Mouse (Mus musculus): ENCODE results near the gene Rpl38. TPM values are rescaled to one million over a fixed set of nuclear protein-coding genes. Genes with fewer than 3 reads are reported as not detected.
A peak's percentile ranks its signal among the peaks of the same experiment; 100 is the strongest.

The Rpl38 gene
- total RNA-seq, 2 experiments from 2014 or later = 952 to 1,003 TPM

DNA sequence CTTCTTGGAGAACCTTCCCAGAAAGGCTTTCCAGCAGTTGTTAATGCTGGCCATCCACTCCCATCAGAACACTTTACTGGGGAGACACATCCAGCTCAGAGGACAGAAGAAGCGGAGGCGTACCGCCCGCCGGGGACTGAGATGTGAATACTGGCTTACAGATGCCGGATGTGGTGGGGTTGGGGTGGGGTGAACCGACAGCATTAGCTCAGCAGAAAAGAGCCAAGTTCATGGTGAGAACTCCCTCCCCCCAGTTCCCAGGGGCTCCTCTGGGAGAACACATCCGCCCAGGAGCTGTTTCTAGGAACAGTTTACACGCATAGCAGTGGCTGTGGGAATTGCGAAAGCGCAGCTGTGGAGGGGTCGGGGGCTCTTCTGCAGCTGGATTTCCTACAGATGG, 31.2 kb downstream of the Rpl38 start:
- DNase-seq (ENCODE audit: low spot score in 2 of 2) = peak in 1 of 2 experiments; percentile 32

DNA sequence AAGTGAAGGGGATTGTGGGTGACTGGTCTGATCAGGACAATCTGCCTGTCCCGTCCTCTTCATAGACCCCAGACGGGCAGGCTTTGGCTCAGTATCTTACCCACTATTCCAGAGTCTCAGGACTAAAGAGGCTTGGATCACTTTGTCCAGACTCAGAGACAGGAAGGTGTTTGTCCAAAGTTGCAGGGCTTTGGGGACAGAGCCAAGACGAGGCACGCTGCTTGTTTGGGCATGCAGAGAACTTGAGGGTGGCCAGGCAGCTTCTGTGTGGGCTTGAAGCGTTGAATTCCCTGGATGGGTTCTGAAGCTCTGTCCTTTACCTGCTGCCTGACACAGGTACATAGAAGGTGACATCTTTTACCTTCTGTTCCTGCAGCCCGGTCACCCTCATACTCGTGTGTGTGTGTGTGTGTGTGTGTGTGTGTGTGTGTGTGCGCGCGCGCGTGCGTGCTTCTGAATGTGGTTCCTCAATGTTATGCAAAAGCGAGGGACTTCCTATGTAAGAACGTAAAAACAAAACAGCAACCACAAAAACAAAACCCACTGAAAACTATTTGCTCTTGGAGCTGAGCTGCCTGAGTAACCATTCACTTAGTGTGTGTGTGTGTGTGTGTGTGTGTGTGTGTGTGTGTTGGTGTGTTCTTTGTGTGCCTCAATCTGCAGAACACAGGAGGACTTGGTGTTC, 34.1 kb downstream of the Rpl38 start:
- no peak for DNase-seq (ENCODE audit: low spot score in 2 of 2)

DNA sequence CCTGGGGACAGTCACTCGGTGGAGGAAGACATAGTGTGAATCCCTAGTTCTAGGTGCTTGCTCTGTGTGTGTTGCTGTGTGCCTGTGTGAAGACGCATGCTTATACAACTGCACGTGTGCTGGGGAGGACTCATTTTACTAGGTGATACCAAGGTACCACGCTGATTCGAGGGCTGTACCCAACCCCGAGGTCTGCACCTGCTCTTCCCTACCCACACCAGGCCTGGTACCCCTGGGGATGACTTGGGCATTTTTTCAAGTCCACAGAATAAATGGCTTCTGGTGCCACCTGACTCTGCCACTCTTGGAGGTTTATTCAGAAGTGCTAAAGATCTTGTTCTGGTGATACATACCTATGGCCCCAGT, 34.7 kb downstream of the Rpl38 start:
- DNase-seq (ENCODE audit: low spot score in 2 of 2) = no peak

DNA sequence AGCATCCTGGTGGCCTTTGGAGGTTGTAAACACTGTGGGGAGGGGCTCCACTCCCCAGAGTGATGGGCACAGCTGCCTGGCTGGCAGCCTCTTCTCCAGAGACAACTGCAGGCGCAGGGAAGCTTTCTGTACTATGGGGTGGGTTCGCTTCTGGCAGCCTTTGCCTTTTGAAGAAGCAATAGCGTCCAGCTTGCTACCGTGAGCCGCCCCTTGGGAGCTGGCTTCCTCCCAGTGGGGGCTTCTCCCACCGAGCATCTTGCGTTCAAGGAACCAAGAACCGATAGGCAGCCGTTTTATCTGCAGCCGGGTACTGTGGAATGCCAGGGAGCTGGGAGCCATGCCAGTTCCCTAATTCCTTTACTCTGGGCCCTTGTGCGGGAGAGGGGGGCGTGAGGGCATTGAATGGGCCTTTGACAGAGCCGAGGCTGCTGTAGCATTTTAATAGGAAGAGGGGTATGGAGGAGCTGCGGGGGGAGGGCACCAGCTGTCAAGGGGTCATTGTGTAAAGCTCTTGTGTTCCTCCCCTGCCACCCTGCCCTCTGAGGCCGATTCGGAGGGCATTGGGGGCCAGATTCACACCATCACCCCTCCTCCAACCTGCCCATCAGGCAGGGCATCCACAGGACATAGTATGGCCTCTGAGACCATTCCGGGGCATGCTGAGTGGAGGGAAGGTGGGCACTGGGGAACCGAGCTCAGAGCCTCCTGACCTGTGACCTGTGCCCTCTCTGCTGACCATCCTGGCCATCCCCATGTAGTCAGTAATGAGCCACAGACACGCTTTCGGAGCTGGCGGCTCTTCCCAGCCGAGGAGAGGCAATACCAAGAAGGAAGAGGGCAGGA, 36.0 kb downstream of the Rpl38 start:
- DNase-seq (ENCODE audit: low spot score in 2 of 2) = peak; percentile 51 to 55

DNA sequence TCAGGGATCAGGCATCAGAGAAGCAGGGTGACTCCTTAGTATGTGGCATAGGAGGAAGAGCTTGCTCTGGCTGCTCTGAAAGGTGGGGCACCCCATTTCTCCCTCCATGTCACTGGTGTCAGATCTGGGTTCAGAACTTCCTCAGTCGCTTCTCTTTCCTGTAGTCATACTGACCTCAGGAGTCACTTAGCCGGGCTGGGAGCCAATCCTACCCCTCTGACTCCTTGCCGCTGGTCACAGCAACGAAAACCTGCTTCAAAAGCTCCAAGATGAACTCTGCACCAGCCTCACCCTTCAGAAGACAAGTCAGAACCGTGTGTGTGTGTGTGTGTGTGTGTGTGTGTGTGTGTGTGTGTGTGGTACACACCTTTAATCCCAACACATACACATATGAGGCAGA, 38.0 kb downstream of the Rpl38 start:
- no peak for DNase-seq (ENCODE audit: low spot score in 2 of 2)

DNA sequence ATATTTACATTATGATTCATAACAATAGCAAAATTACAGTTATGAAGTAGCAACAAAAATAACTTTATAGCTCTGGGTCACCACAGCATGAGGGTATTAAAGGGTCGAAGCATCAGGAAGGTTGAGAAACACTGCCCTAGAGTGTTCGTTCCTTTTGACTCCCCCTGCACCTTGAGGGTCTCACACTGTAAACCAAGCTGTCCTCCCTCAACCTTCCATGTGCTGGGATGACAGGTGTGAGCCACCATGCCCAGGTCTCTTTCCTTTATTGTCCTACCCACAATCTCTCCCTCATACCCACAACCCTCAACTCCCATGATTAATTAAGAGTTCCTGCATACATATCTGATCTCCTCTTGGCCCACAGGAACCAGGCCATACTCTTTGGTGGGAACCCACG, 43.1 kb downstream of the Rpl38 start:
- DNase-seq (ENCODE audit: low spot score in 2 of 2) = no peak

DNA sequence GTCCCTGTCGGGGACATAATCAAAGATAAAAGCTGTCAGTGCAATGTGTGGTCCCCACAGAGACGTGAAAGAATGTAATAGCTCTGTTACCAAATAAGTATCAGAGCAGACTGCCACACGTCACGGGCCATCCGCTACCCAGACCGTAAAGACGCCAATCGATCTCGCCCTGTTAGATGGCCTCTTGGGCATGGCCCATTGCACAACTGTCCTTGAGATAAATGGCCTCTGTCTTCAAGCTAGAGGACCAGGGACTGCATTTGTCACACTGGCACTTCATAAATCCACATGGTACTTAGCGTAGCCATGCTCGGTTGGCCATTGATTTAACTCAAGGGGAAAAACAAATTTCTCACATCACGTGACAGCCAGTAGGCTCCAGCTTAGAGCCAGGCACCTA, 43.5 kb downstream of the Rpl38 start:
- no peak for DNase-seq (ENCODE audit: low spot score in 2 of 2)

DNA sequence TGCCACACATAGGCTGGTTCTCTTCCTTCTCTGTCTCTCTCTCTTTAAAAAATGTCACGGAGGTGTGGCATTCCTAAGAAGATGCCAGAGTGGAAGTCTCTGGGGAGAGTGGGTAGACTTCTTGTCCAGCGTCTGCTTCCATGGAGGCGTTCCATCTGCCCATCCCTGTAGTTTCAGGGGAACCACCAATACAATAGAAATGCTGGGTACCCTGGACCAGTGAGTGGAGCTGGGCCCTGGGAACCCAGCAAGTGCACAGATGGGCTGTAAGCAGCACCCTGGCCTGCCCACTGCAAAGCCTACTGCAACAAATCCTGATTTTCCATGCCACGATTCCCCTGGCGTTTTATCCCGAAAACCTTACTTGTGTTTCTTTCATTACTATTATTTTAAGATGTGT, 46.2 kb downstream of the Rpl38 start:
- peak; percentile 21 to 45 for DNase-seq (ENCODE audit: low spot score in 2 of 2)

DNA sequence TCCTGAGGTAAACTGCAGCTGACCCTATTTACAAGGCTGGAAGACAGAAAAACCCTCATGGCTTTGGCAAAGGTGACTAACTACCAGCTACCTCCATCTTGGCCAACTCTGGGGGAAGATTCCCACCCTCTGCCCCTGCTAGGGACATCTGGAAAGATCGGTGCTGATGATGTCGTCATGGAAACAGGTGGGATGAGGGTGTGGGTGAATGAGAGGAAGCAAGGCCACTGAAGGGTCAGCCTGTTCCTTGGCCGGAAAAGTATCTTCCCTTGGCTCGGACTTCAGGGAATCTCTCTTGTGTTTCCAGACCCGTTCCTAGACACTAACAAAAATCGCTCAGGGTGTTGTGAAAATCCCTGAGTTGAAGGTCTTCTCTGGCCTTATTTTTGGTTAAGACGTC, 47.2 kb downstream of the Rpl38 start:
- no peak for DNase-seq (ENCODE audit: low spot score in 2 of 2)

DNA sequence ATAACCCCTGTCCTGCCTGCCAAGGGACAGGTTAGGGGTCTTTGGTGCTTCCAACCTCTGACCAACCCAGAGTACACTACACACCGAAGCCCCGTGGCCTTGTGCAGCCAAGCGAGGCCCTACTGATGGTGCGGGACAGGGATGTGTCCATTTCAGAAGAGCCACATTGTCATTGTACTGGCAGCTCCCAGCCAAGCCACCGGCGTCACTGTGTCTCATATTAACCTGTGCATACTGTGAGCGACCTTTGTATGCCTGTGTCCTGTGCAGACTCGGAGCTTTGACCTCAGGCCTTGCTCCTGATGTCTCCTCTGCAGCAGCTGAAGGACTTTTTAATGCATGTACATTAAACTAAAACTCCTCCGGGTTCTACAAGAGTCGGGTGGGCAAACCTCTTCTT, 52.2 kb downstream of the Rpl38 start:
- DNase-seq (ENCODE audit: low spot score in 2 of 2) = no peak

Other genes starting within 250 kb of the Rpl38 start
- 10 to 100 TPM; 17.8 to 21.5 TPM for gene Ttyh2, start 6.9 kb downstream of the Rpl38 start, total RNA-seq (2021)
- gene Dnaic2, start 58.9 kb downstream of the Rpl38 start, total RNA-seq (2021) = 1 to 10 TPM; 1.2 to 1.4 TPM
- gene Kif19a, start 96.9 kb downstream of the Rpl38 start, total RNA-seq (2021) = 1 to 10 TPM; 1.7 to 2.6 TPM
- gene Btbd17, start 127.4 kb downstream of the Rpl38 start, total RNA-seq (2021) = 10 to 100 TPM; 26.3 to 31.6 TPM
- gene Gpr142, start 130.4 kb downstream of the Rpl38 start, total RNA-seq (2021) = not detected
- 1 to 10 TPM; 4.3 to 6.5 TPM for gene Gprc5c, start 182.6 kb downstream of the Rpl38 start, total RNA-seq (2021)
- under 1 TPM; 0.65 to 0.80 TPM for gene Cd300a, start 221.5 kb downstream of the Rpl38 start, total RNA-seq (2021)

Data from left cerebral cortex, adult 18-20 months (tissue).